Mouse (Mus musculus): Measurements from ENCODE around the gene Usp1. TPM values are rescaled to one million over a fixed set of nuclear protein-coding genes. Genes with fewer than 3 reads are reported as not detected.

Usp1 gene
- 51.8 and 54.4 TPM in 2 replicates for polyA plus RNA-seq (2014; fragmentation: Nextera tagmentation; extraction: Ambion mirVana)

- Histone ChIP-seq H3K9ac (ENCODE audit: low read length) (peak within 1 kb of the TSS; percentile 94), H3K4me1 (ENCODE audit: control insufficient read depth in 2 of 2, insufficient read depth in 2 of 2, low read length in 2 of 2) (peaks cover 5 to 14% of the 10 kb centered on the region in 2 experiments), H3K4me2 (ENCODE audit: low read length) (peak within 1 kb of the TSS; percentile 83), H3K4me3 (ENCODE audit: control insufficient read depth in 1 of 2, insufficient read depth in 1 of 2, low read depth in 1 of 2, low read length in 2 of 2) (peak within 1 kb of the TSS; percentile 76 to 92), H3K9me3 (ENCODE audit: control insufficient read depth, low read length) (no peaks in the 10 kb centered on the region), H3K36me3 (ENCODE audit: control insufficient read depth, insufficient read depth, low read length) (peaks cover 3% of the 10 kb centered on the region), H3K27ac (replicated peaks in 1 of 2; ENCODE audit: control insufficient read depth in 1 of 2, insufficient read depth in 1 of 2, low read depth in 2 of 2, low read length in 2 of 2) (peak within 1 kb of the TSS; percentile 98 to 100), H3K27me3 (ENCODE audit: control insufficient read depth, insufficient read depth, low read length) (no peaks in the 10 kb centered on the region)
- under 1% methylated on average over 66 of the region's 67 CpGs for WGBS
- peak; percentile 32; the same call in 1 of the 2 replicates for ATAC-seq (ENCODE audit: insufficient number of reproducible peaks, insufficient read depth, low FRiP score, low read depth)
These were observed at the start of gene Usp1 for GRCm38 (mm10) chr4:98923568-98924070. TSS of gene Usp1 (plus strand) at chr4:98923810.

GRCm38 (mm10) chr4:98882706-98883105 is 40.9 kb upstream of the Usp1 start:
- Histone ChIP-seq H3K27me3 (ENCODE audit: control insufficient read depth, insufficient read depth, low read length) (no peaks in the 10 kb centered on the region), H3K4me2 (ENCODE audit: low read length) (no peak overlapping the region), H3K4me1 (ENCODE audit: control insufficient read depth in 2 of 2, insufficient read depth in 2 of 2, low read length in 2 of 2) (no peaks in the 10 kb centered on the region; a peak in 1 of 4 replicates), H3K4me3 (ENCODE audit: control insufficient read depth in 1 of 2, insufficient read depth in 1 of 2, low read depth in 1 of 2, low read length in 2 of 2) (no peak overlapping the region), H3K36me3 (ENCODE audit: control insufficient read depth, insufficient read depth, low read length) (no peaks in the 10 kb centered on the region), H3K9ac (ENCODE audit: low read length) (no peak overlapping the region), H3K9me3 (ENCODE audit: control insufficient read depth, low read length) (no peaks in the 10 kb centered on the region), H3K27ac (replicated peaks in 1 of 2; ENCODE audit: control insufficient read depth in 1 of 2, insufficient read depth in 1 of 2, low read depth in 2 of 2, low read length in 2 of 2) (no peak overlapping the region)
- ATAC-seq (ENCODE audit: insufficient number of reproducible peaks, insufficient read depth, low FRiP score, low read depth): no peak
- WGBS: 72% methylated on average over 3 of the region's 3 CpGs

- H3K27me3 ChIP-seq (ENCODE audit: control insufficient read depth, insufficient read depth, low read length): no peaks in the 10 kb centered on the region
- WGBS: 62% methylated on average over 4 of the region's 4 CpGs
These were observed 37.2 kb upstream of the Usp1 start for GRCm38 (mm10) chr4:98886377-98886776.

GRCm38 (mm10) chr4:98887148-98887547 is 36.5 kb upstream of the Usp1 start:
- ATAC-seq (ENCODE audit: insufficient number of reproducible peaks, insufficient read depth, low FRiP score, low read depth): no peak
- 10% methylated on average over 10 of the region's 10 CpGs for WGBS

More at GRCm38 (mm10) chr4:98886377-98886776, 37.2 kb upstream of the Usp1 start:
- H3K36me3 ChIP-seq (ENCODE audit: control insufficient read depth, insufficient read depth, low read length): no peaks in the 10 kb centered on the region
- no peak for ATAC-seq (ENCODE audit: insufficient number of reproducible peaks, insufficient read depth, low FRiP score, low read depth)
- no peak overlapping the region for H3K4me3 ChIP-seq (ENCODE audit: control insufficient read depth in 1 of 2, insufficient read depth in 1 of 2, low read depth in 1 of 2, low read length in 2 of 2)
- H3K9ac ChIP-seq (ENCODE audit: low read length): no peak overlapping the region
- H3K9me3 ChIP-seq (ENCODE audit: control insufficient read depth, low read length): no peaks in the 10 kb centered on the region
- no peak overlapping the region for H3K27ac ChIP-seq (replicated peaks in 1 of 2; ENCODE audit: control insufficient read depth in 1 of 2, insufficient read depth in 1 of 2, low read depth in 2 of 2, low read length in 2 of 2)
- no peak overlapping the region for H3K4me2 ChIP-seq (ENCODE audit: low read length)
- H3K4me1 ChIP-seq (ENCODE audit: control insufficient read depth in 2 of 2, insufficient read depth in 2 of 2, low read length in 2 of 2): no peaks in the 10 kb centered on the region; a peak in 1 of 4 replicates

GRCm38 (mm10) chr4:98910246-98910645 is 13.4 kb upstream of the Usp1 start:
- WGBS: 86% methylated on average over 5 of the region's 5 CpGs
- H3K4me1 ChIP-seq (ENCODE audit: control insufficient read depth in 2 of 2, insufficient read depth in 2 of 2, low read length in 2 of 2): no peaks in the 10 kb centered on the region
- H3K9ac ChIP-seq (ENCODE audit: low read length): no peak overlapping the region
- no peaks in the 10 kb centered on the region for H3K36me3 ChIP-seq (ENCODE audit: control insufficient read depth, insufficient read depth, low read length)
- no peaks in the 10 kb centered on the region for H3K9me3 ChIP-seq (ENCODE audit: control insufficient read depth, low read length)
- H3K4me3 ChIP-seq (ENCODE audit: control insufficient read depth in 1 of 2, insufficient read depth in 1 of 2, low read depth in 1 of 2, low read length in 2 of 2): no peak overlapping the region
- no peak overlapping the region for H3K4me2 ChIP-seq (ENCODE audit: low read length)
- no peaks in the 10 kb centered on the region for H3K27me3 ChIP-seq (ENCODE audit: control insufficient read depth, insufficient read depth, low read length)
- no peak overlapping the region for H3K27ac ChIP-seq (replicated peaks in 1 of 2; ENCODE audit: control insufficient read depth in 1 of 2, insufficient read depth in 1 of 2, low read depth in 2 of 2, low read length in 2 of 2)
- ATAC-seq (ENCODE audit: insufficient number of reproducible peaks, insufficient read depth, low FRiP score, low read depth): no peak

More at GRCm38 (mm10) chr4:98887148-98887547, 36.5 kb upstream of the Usp1 start:
- H3K9me3 ChIP-seq (ENCODE audit: control insufficient read depth, low read length): no peaks in the 10 kb centered on the region
- H3K4me2 ChIP-seq (ENCODE audit: low read length): no peak overlapping the region
- no peaks in the 10 kb centered on the region; a peak in 1 of 4 replicates for H3K4me1 ChIP-seq (ENCODE audit: control insufficient read depth in 2 of 2, insufficient read depth in 2 of 2, low read length in 2 of 2)
- no peaks in the 10 kb centered on the region for H3K27me3 ChIP-seq (ENCODE audit: control insufficient read depth, insufficient read depth, low read length)
- no peak overlapping the region for H3K4me3 ChIP-seq (ENCODE audit: control insufficient read depth in 1 of 2, insufficient read depth in 1 of 2, low read depth in 1 of 2, low read length in 2 of 2)
- H3K27ac ChIP-seq (replicated peaks in 1 of 2; ENCODE audit: control insufficient read depth in 1 of 2, insufficient read depth in 1 of 2, low read depth in 2 of 2, low read length in 2 of 2): no peak overlapping the region
- H3K36me3 ChIP-seq (ENCODE audit: control insufficient read depth, insufficient read depth, low read length): no peaks in the 10 kb centered on the region
- no peak overlapping the region for H3K9ac ChIP-seq (ENCODE audit: low read length)

GRCm38 (mm10) chr4:98917724-98918123 is 5.9 kb upstream of the Usp1 start:
- no peak overlapping the region for H3K4me2 ChIP-seq (ENCODE audit: low read length)
- 69% methylated on average over 2 of the region's 2 CpGs for WGBS
- no peaks in the 10 kb centered on the region for H3K27me3 ChIP-seq (ENCODE audit: control insufficient read depth, insufficient read depth, low read length)
- no peaks in the 10 kb centered on the region for H3K9me3 ChIP-seq (ENCODE audit: control insufficient read depth, low read length)
- peaks cover 0 to 3% of the 10 kb centered on the region in 2 experiments; a peak in 2 of 4 replicates for H3K4me1 ChIP-seq (ENCODE audit: control insufficient read depth in 2 of 2, insufficient read depth in 2 of 2, low read length in 2 of 2)
- no peak for ATAC-seq (ENCODE audit: insufficient number of reproducible peaks, insufficient read depth, low FRiP score, low read depth)
- H3K36me3 ChIP-seq (ENCODE audit: control insufficient read depth, insufficient read depth, low read length): no peaks in the 10 kb centered on the region
- H3K9ac ChIP-seq (ENCODE audit: low read length): no peak overlapping the region
- H3K4me3 ChIP-seq (ENCODE audit: control insufficient read depth in 1 of 2, insufficient read depth in 1 of 2, low read depth in 1 of 2, low read length in 2 of 2): no peak overlapping the region
- no peak overlapping the region for H3K27ac ChIP-seq (replicated peaks in 1 of 2; ENCODE audit: control insufficient read depth in 1 of 2, insufficient read depth in 1 of 2, low read depth in 2 of 2, low read length in 2 of 2)

- 69% methylated on average over 1 of the region's 1 CpGs for WGBS
These were observed 5.4 kb upstream of the Usp1 start for GRCm38 (mm10) chr4:98918204-98918603.

GRCm38 (mm10) chr4:98920896-98921295 is 2.7 kb upstream of the Usp1 start:
- Histone ChIP-seq H3K4me1 (ENCODE audit: control insufficient read depth in 2 of 2, insufficient read depth in 2 of 2, low read length in 2 of 2) (peaks cover 5 to 9% of the 10 kb centered on the region in 2 experiments), H3K27me3 (ENCODE audit: control insufficient read depth, insufficient read depth, low read length) (no peaks in the 10 kb centered on the region), H3K4me3 (ENCODE audit: control insufficient read depth in 1 of 2, insufficient read depth in 1 of 2, low read depth in 1 of 2, low read length in 2 of 2) (no peak overlapping the region), H3K4me2 (ENCODE audit: low read length) (no peak overlapping the region), H3K9ac (ENCODE audit: low read length) (no peak overlapping the region), H3K9me3 (ENCODE audit: control insufficient read depth, low read length) (no peaks in the 10 kb centered on the region), H3K36me3 (ENCODE audit: control insufficient read depth, insufficient read depth, low read length) (no peaks in the 10 kb centered on the region), H3K27ac (replicated peaks in 1 of 2; ENCODE audit: control insufficient read depth in 1 of 2, insufficient read depth in 1 of 2, low read depth in 2 of 2, low read length in 2 of 2) (no peak overlapping the region)
- WGBS: 75% methylated on average over 4 of the region's 4 CpGs
- no peak for ATAC-seq (ENCODE audit: insufficient number of reproducible peaks, insufficient read depth, low FRiP score, low read depth)

More at GRCm38 (mm10) chr4:98918204-98918603, 5.4 kb upstream of the Usp1 start:
- H3K27me3 ChIP-seq (ENCODE audit: control insufficient read depth, insufficient read depth, low read length): no peaks in the 10 kb centered on the region
- no peak overlapping the region for H3K4me2 ChIP-seq (ENCODE audit: low read length)
- peaks cover 0 to 3% of the 10 kb centered on the region in 2 experiments; a peak in 2 of 4 replicates for H3K4me1 ChIP-seq (ENCODE audit: control insufficient read depth in 2 of 2, insufficient read depth in 2 of 2, low read length in 2 of 2)
- no peaks in the 10 kb centered on the region for H3K36me3 ChIP-seq (ENCODE audit: control insufficient read depth, insufficient read depth, low read length)
- H3K9me3 ChIP-seq (ENCODE audit: control insufficient read depth, low read length): no peaks in the 10 kb centered on the region
- H3K27ac ChIP-seq (replicated peaks in 1 of 2; ENCODE audit: control insufficient read depth in 1 of 2, insufficient read depth in 1 of 2, low read depth in 2 of 2, low read length in 2 of 2): no peak overlapping the region
- ATAC-seq (ENCODE audit: insufficient number of reproducible peaks, insufficient read depth, low FRiP score, low read depth): no peak
- H3K4me3 ChIP-seq (ENCODE audit: control insufficient read depth in 1 of 2, insufficient read depth in 1 of 2, low read depth in 1 of 2, low read length in 2 of 2): no peak overlapping the region
- H3K9ac ChIP-seq (ENCODE audit: low read length): no peak overlapping the region
